Mouse (Mus musculus): ENCODE data around the gene Chst11.
"Not testable (repeated sequence)": the region's sequence is repeated elsewhere in the genome, so short reads cannot be mapped to it uniquely, and the experiment has no call there.

Chst11 gene

DNA sequence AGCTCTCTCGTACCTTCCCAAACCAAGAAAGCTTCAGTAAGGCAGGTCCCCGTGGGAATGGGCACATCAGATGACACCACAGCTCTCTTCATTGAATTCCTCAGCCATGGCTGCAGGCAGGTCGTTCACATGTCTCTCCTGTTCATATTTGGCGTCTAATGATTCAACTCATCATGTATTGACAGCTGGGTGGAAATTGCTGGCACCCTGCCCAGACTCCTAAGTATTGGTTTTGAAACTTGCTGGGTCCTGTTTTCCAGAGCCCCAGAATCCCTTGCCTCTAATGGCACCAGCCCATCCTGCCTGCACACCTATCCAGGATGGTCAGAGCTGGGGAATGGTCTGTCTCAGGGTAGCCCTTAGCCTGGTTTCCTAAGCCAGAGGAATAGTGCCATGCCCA, 127.0 kb downstream of the Chst11 start:
- DNase-seq: peak; percentile 52 to 56

DNA sequence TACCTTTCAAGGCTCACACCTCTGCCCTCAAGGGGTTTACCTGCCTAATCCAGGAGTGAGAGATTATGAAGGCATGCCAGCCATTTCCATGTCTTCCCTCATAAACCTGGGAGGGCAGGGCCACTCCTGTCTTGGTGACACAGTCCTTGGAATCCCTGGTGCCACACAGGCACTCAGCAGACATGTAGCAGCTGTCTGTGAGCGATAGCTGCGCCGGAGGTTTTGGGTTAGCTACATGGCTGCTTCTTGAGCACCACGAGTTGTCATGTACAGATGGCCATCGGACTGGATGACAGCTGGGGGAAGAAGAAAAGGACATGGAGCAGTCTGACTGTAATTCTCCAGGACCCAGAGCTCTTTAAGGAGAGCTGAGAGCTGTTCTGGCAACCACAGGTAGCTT, 129.3 kb downstream of the Chst11 start:
- DNase-seq: no peak

GRCm38 (mm10) chr10:83116889-83117288, 131.6 kb downstream of the Chst11 start:
- DNase-seq: peak; percentile 70 to 73

GRCm38 (mm10) chr10:83117851-83118250, 132.6 kb downstream of the Chst11 start:
- no peak for DNase-seq

- DNase-seq: no peak
Measured at GRCm38 (mm10) chr10:83118613-83119012, 133.3 kb downstream of the Chst11 start.

GRCm38 (mm10) chr10:83119016-83119415, 133.7 kb downstream of the Chst11 start:
- DNase-seq: no peak

DNA sequence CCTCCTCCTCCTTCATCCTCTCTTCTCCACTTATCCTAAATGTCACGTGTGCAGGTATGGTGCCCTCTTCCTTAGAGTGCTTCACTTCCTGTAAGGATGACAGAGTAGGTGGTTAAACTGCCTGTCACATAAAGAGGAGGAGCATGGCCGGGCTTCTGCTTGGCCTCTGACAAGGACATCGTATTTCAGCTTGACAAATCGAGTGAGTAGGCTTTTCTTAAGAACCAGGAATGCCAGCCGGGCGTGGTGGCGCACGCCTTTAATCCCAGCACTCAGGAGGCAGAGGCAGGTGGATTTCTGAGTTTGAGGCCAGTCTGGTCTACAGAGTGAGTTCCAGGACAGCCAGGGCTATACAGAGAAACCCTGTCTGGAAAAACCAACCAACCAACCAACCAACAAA, 134.2 kb downstream of the Chst11 start:
- DNase-seq: not testable (repeated sequence)

DNA sequence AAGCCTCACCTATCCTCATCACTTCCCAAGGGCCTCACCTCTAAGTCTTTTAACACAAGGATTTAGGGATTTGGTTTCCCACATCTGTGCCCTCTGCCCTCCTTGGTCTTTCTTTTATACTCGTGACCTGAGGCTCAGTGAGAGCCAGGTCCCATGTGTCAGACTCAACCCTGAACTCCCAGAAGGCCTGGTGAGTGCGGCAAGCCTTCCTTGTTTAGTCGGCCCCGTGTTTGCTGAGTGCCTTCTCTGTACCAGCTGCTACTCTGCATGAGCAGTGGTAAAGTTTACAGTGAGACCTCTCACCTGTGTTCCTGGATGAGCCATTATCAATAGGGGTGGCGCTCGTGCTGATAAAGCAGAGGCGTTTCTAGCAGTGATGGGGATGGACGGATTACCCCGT, 134.6 kb downstream of the Chst11 start:
- DNase-seq: no peak

DNA sequence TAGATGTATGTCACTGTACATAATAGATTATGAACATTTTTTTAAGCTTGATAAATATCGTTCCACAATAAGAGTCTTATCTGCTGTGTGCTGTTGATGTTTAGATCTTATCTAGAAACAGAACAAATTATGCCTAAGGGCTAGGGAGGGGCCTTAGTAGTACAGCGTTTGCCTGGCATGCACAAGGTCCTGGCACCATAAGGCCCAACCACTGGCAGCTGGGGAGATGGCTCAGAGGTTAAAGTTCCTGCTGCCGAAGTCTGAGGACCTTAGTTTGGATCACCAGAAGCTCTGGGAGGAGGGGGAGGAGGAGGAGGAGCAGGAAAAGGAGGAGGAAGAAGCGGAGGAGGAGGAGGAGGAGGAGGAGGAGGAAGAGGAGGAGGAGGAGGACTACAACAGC, 135.6 kb downstream of the Chst11 start:
- no peak for DNase-seq

GRCm38 (mm10) chr10:83124560-83124959, 139.3 kb downstream of the Chst11 start:
- DNase-seq: no peak

GRCm38 (mm10) chr10:83126447-83126846, 141.1 kb downstream of the Chst11 start:
- peak; percentile 82 to 84 for DNase-seq

GRCm38 (mm10) chr10:83128435-83128834, 143.1 kb downstream of the Chst11 start:
- no peak for DNase-seq

DNA sequence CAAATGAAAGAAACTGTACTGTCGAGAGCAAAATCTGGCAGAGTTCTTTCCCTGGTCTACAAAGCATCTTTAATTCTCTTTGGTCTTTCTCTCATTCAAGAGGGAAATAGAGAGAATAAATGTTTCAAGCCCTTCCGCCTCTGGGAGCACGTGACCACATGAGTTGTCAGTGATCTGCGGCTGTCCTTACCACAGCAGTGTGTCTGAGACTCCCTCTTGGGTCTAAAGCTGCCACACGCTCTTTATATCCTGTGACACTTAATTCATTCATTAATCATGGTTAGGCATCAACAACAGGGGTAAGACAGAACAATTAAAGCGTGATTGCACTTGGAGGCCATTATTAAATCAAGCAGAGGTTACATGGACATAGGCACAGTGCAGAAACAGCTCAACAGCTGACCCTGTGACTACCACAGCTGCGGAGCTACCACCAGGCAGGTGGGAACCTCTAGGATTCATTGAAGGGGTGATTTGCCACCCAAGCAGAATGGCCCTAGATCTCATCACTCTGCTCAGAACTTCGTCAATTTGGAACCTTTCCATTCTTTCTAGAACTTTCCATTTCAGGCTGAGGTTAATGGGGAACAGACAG, 144.4 kb downstream of the Chst11 start:
- no peak for DNase-seq

DNA sequence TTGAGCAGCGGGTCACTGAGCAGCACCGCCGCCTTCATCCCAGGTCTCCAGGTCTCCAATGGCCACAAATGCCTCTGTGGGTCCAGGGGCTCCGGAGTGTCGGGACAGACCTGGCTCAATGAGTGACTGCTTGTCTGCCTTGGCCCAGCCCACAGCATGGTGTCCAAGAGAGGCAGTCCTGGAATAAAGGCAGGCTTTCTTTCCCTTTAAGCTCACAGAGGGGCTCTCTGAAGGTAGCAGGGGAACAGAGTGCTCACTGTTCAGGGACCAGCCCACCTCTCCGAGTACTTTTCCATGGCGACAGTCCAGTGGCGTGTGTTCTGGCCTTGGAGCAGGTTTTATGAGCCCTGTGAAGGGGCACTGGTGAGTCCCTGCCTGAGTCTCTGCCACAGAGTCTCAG, 145.3 kb downstream of the Chst11 start:
- DNase-seq: peak in 1 of 2 experiments; percentile 49

- DNase-seq: no peak
Measured at GRCm38 (mm10) chr10:83131884-83132283, 146.6 kb downstream of the Chst11 start.

GRCm38 (mm10) chr10:83133866-83134570, 148.7 kb downstream of the Chst11 start:
- DNase-seq: no peak

DNA sequence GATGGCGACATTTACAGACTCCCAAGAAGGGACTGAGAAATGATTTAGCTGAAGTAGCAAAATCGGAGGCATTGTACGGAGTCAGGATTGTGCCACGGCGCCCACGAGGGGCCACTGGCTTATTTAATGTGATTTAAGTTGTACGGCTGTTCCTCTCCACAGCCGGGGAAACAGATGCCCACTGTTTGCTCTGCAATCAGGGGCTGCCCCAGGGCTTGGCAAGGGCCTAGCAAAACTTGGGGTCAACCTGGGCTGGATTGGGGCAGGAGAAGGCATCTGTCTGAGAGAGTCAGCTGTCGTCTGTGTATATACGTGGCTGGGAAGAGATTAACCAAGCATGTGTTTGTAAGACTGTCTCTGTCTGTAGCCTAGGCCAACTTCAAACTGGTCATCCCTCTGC, 149.6 kb downstream of the Chst11 start:
- peak in 1 of 2 experiments; percentile 31 for DNase-seq

GRCm38 (mm10) chr10:83135963-83136362, 150.7 kb downstream of the Chst11 start:
- DNase-seq: no peak

DNA sequence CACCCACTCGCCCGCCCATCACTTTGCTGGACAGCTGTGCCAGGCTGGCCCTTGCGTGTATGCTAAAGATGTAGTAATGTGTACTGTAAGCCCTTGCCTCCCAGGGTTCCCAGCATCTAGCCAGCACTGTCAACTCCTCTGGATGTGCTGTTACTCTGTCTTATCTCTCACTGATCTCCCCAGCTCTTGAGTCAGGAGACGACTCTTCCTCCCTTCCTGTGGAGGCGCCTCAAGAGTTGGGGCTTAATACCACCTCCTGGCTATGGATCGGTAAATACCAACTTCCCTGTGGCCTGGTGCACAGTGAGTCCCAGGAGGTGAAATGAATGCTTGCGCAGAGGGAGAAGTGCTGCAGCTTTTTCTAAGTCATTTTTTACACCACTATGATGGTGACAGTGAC, 151.8 kb downstream of the Chst11 start:
- DNase-seq: no peak

DNA sequence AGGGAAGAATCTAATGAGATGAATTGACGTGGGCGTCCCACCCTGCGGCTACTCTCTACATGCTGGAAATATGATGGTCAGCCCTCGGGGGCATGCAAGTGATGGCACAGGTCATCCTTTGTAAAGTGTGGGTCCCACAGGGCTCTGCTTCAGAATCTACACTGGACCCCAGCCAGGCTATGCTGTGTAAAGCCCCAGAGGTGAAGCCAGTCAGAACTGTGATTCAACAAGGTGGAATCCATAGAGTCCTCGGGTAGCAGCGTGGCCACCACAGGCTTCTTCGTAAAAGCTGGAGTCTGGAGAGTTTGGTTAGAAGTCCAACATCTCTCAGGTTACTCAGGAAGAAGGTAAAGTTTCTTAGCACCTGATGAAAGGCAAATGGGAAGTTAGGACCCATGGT, 154.0 kb downstream of the Chst11 start:
- DNase-seq: no peak

DNA sequence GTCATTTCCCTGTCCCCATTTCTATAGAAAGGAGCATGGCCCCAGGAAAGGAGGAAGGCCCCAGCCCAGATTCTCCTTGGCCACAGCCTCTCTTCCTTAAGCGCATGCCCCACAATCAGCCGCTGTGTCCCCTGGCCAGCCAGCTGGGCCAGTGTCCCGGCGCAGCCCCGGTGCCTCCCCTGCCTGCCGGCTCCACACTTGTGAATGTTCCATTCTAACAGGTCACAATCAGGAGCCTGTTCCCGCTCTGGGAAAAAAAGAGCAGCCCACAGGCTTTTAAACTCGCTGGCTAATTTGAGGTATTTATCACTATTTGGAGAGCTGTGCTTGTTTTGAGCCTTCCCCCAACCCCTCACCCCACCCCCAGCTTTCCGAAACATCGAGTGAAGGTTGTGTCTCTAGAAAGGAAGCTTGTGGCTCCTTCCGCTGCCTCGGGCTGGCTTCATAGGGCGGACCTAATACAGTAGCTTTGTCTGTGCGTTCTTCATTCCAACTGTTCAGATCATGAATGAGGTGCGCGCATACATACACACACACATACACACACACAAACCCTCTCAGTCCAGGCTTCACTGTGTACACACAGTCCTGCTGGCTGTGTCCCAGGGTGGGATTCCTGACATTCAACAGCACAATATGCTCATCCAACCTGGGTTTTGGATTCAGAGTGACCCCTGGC, 155.1 kb downstream of the Chst11 start:
- DNase-seq: peak in 1 of 2 experiments; percentile 49

- DNase-seq: no peak
Measured at GRCm38 (mm10) chr10:83141434-83141833, 156.1 kb downstream of the Chst11 start.

DNA sequence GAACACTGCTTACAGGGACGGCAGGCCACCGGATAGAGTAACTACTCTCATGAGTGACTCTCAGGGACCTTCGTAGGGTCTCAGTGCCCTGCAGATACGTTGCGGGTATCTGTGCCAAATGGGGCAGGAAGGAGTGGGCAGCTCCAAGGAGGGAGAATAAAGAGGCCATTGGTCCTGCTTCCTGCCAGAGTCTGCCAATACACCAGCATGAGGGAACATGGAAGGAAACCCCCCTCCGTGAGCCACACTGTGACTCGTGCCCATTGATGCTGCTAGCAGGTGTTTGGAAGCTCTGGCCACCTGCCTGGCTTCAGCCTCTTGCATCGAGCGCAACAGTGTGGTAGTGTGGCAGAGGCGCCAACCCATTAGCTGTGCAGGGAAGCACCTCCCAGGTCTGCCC, 157.8 kb downstream of the Chst11 start:
- DNase-seq: peak; percentile 64 to 76

DNA sequence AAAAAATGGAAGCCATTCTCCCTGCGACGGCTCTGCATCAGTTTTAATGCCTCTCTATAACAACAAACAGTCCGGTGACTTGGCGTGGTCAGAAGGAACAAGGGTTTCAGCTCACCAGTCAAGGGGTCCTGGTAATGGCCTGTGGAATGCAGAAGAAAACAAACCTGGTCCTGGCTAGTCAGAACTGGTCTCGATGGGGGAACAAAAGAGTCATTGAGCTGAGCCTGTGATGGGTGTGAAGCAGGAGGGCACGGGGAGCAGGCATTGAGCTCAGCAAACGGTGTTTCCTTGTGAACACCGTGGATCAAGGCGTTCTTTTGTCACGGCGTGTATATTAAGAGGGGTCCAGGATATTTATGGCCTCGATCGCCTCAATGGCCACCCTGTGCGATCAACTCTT, 160.5 kb downstream of the Chst11 start:
- no peak for DNase-seq
